Mouse (Mus musculus): Measurements from ENCODE around the gene Abca4.

Abca4 gene

GRCm38 (mm10) chr3:122043799-122044547 lies at the start of gene Abca4:
TSS of gene Abca4 (plus strand) at chr3:122044443.
- no peak for DNase-seq (ENCODE audit: low spot score)

GRCm38 (mm10) chr3:121995125-121995524 lies 49.1 kb upstream of the Abca4 start:
- no peak for DNase-seq (ENCODE audit: low spot score)

GRCm38 (mm10) chr3:121999934-122000333 lies 44.3 kb upstream of the Abca4 start:
- DNase-seq (ENCODE audit: low spot score) = no peak

GRCm38 (mm10) chr3:122001568-122001967 lies 42.7 kb upstream of the Abca4 start:
- DNase-seq (ENCODE audit: low spot score) = no peak

GRCm38 (mm10) chr3:122009818-122010217 lies 34.4 kb upstream of the Abca4 start:
- DNase-seq (ENCODE audit: low spot score) = no peak

- no peak for DNase-seq (ENCODE audit: low spot score)
Observed at GRCm38 (mm10) chr3:122010292-122010691, 34.0 kb upstream of the Abca4 start.

- no peak for DNase-seq (ENCODE audit: low spot score)
Observed at GRCm38 (mm10) chr3:122012464-122012863, 31.8 kb upstream of the Abca4 start.

GRCm38 (mm10) chr3:122018421-122018820 lies 25.8 kb upstream of the Abca4 start:
- DNase-seq (ENCODE audit: low spot score) = no peak

GRCm38 (mm10) chr3:122019159-122019558 lies 25.1 kb upstream of the Abca4 start:
- no peak for DNase-seq (ENCODE audit: low spot score)

GRCm38 (mm10) chr3:122021029-122021652 lies 23.1 kb upstream of the Abca4 start:
- no peak for DNase-seq (ENCODE audit: low spot score)

GRCm38 (mm10) chr3:122022355-122022754 lies 21.9 kb upstream of the Abca4 start:
- no peak for DNase-seq (ENCODE audit: low spot score)

GRCm38 (mm10) chr3:122026676-122027075 lies 17.6 kb upstream of the Abca4 start:
- no peak for DNase-seq (ENCODE audit: low spot score)

GRCm38 (mm10) chr3:122027776-122028175 lies 16.5 kb upstream of the Abca4 start:
- DNase-seq (ENCODE audit: low spot score) = no peak

GRCm38 (mm10) chr3:122033248-122033837 lies 10.9 kb upstream of the Abca4 start:
- DNase-seq (ENCODE audit: low spot score) = no peak

- no peak for DNase-seq (ENCODE audit: low spot score)
Observed at GRCm38 (mm10) chr3:122034240-122034639, 10.0 kb upstream of the Abca4 start.

GRCm38 (mm10) chr3:122035092-122035491 lies 9.2 kb upstream of the Abca4 start:
- DNase-seq (ENCODE audit: low spot score) = no peak

GRCm38 (mm10) chr3:122040522-122040921 lies 3.7 kb upstream of the Abca4 start:
- no peak for DNase-seq (ENCODE audit: low spot score)

- DNase-seq (ENCODE audit: low spot score) = no peak
Observed at GRCm38 (mm10) chr3:122043102-122043501, 1.1 kb upstream of the Abca4 start.

- DNase-seq (ENCODE audit: low spot score) = no peak
Observed at GRCm38 (mm10) chr3:122046187-122046620, 2.0 kb downstream of the Abca4 start.

- DNase-seq (ENCODE audit: low spot score) = no peak
Observed at GRCm38 (mm10) chr3:122047402-122047801, 3.2 kb downstream of the Abca4 start.

GRCm38 (mm10) chr3:122047921-122048861 lies 3.9 kb downstream of the Abca4 start:
- DNase-seq (ENCODE audit: low spot score) = peak; percentile 37

- DNase-seq (ENCODE audit: low spot score) = no peak
Observed at GRCm38 (mm10) chr3:122049158-122049557, 4.9 kb downstream of the Abca4 start.
